Mouse (Mus musculus): ENCODE results near the gene Tmem106c.

Tmem106c gene

GRCm38 (mm10) chr15:98001321-98002112, 37.5 kb downstream of the Tmem106c start:
- peak; percentile 47 for DNase-seq (ENCODE audit: low read depth, low spot score)

DNA sequence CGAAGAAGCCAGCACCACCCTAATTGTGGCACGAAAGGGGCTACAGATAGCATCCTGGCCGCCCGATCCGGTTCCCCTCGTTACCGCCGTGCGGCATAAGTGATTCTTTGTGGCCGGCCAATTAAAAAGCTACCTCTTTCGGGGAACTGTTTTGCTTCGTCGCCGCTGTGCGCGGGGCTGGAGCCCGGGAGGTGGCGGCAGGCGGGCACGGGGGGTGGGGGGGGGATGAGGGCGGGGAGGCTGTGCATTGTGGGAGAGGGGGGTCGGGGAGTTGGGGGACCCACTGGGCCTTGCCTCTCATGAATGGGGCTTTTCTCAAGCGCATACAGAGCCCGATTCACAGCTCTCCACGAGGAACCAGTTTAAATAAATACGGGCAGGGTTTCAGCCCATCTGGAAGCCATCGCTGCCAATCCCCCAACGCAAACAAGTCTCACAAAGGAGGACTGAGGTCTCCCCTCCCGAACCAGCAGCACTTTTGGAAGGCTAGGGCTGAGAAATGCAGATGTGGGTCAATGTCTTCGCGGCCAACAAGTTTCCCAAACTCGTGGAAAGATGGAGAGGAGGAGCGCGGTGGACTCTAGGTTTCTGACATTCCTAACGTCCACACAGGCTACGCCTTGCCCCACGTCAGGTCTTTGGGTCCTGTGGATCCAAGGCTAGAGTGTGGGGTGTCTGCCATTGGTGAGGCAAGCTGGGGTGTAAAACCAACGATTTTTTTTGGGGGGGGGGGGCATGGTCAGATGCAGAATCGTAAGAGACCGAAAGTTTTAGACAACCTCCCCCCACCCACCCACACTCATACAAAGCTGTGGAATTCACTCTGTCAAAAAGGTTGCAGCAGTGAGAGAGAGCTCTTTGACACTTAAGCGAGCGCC, 38.4 kb downstream of the Tmem106c start:
- DNase-seq (ENCODE audit: low read depth, low spot score) = no peak

- peak; percentile 36 for DNase-seq (ENCODE audit: low read depth, low spot score)
Observed at GRCm38 (mm10) chr15:98002991-98003821, 39.2 kb downstream of the Tmem106c start.

- DNase-seq (ENCODE audit: low read depth, low spot score) = peak; percentile 35
Observed at GRCm38 (mm10) chr15:98003822-98004739, 40.1 kb downstream of the Tmem106c start, which contains the start of gene Col2a1. Gene Col2a1 (minus strand): TSS chr15:98004695.

DNA sequence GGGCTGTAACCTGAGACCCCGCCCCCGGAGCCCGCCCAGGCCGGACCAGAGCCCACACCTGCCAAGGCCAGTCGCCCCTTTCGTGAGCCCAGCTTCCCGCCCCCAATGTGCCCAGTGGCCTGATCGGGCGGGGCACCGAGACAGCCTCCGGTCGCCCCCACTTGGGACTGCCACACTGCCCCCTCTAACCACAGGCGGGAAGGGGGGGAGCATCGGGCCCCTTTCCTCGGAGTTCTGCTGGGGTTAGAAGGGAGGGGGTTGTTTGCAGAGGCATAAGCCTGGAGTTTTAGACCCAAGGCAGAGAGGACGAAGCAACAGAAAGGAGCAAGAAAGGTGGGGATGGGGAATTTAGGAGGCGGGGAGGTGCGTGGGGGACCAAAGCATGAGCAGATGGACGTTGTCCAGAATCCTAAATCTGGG, 40.8 kb downstream of the Tmem106c start:
- no peak for DNase-seq (ENCODE audit: low read depth, low spot score)

DNA sequence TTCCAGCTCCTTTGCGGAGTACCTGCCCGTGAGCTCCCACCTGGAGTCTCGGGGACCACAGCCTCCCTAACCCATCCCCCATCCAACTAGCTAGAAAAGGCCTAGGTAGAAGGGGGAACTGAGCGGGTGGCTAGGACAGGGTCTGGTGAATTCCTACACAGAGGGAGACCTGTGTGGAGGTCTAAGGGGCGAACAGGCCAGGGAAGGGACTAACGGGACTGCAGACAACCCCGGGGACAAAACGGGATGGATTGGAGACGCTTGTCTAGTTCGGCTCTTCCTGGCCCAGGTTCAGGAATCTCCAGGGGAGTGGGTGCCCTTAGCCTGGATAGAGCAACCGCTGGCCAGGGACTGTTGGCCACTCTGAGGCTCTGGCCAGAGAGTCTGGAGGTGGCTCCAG, 41.2 kb downstream of the Tmem106c start:
- no peak for DNase-seq (ENCODE audit: low read depth, low spot score)

GRCm38 (mm10) chr15:98012810-98013209, 48.8 kb downstream of the Tmem106c start:
- DNase-seq (ENCODE audit: low read depth, low spot score) = no peak

DNA sequence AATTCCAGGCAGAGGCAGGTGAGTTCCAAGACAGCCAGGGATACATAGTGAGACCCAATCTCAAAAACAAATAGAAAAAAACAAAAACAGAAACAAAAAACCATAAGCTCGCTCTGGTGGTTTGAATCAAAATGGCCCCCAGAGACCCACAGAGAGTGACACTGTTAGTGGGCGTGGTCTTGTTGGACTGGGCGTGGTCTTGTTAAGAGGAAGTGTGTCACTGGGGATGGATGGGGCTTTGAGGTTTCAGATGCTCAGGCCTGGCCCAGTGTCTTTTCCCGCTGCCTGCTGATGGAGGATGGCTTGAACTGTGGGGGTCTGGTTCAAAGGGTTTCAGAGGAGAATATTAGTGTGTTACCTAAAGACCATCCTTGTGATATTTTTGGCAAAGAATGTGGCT, 53.9 kb downstream of the Tmem106c start:
- peak; percentile 79 for DNase-seq (ENCODE audit: low read depth, low spot score)

- no peak for DNase-seq (ENCODE audit: low read depth, low spot score)
Observed at GRCm38 (mm10) chr15:98019047-98019446, 55.0 kb downstream of the Tmem106c start.

Measured in ES-CJ7 (cell line).